Mouse (Mus musculus) kidney, postnatal 0 days (tissue): ENCODE measurements around the gene Vps13c. TPM values are rescaled to one million over a fixed set of nuclear protein-coding genes. Genes with fewer than 3 reads are reported as not detected.
A peak's percentile ranks its signal among the peaks of the same experiment; 100 is the strongest.

Experiments
- ATAC-seq: fragments of 200-750 bp; cut with Nextera tagmentation; replicated peaks from 2 replicates; pipeline ENCODE4 v1.8.0; 2017; ENCODE audit warnings: low read depth, moderate number of reproducible peaks, moderate TSS enrichment, moderate library complexity; ENCODE audit not compliant: low FRiP score
- DNase-seq: peaks from one replicate; pipeline ENCODE4 v3.0.0-alpha.2; 2016; ENCODE audit warnings: low spot score
- H3K27ac ChIP-seq: fragments of 300-500 bp; sonication (generic); 2 replicates; pipeline ENCODE4 v1.5.1; 2014; ENCODE audit warnings: mild to moderate bottlenecking
- H3K27me3 ChIP-seq: fragments of 300-500 bp; sonication (generic); 2 replicates; pipeline ENCODE4 v1.6.1; 2014; ENCODE audit warnings: low read length, mixed read lengths; ENCODE audit not compliant: insufficient read depth
- H3K36me3 ChIP-seq: fragments of 300-500 bp; sonication (generic); 2 replicates; pipeline ENCODE4 v1.6.1; 2014; ENCODE audit warnings: low read length, mixed read lengths; ENCODE audit not compliant: insufficient read depth
- H3K4me1 ChIP-seq: fragments of 300-500 bp; sonication (generic); replicated peaks from 2 replicates; pipeline ENCODE4 v1.6.1; 2014; ENCODE audit warnings: antibody characterized with exemption, low read length, mixed read lengths; ENCODE audit not compliant: insufficient read depth
- H3K4me2 ChIP-seq: fragments of 300-500 bp; sonication (generic); 2 replicates; pipeline ENCODE4 v1.6.1; 2014; ENCODE audit warnings: mild to moderate bottlenecking, low read length, moderate library complexity, mixed read lengths
- H3K4me3 ChIP-seq: fragments of 300-500 bp; sonication (generic); replicated peaks from 2 replicates; pipeline ENCODE4 v1.5.1; 2014; ENCODE audit warnings: low read depth, low read length
- H3K9ac ChIP-seq: fragments of 300-500 bp; sonication (generic); 2 replicates; pipeline ENCODE4 v1.6.1; 2014; ENCODE audit warnings: low read depth, low read length
- H3K9me3 ChIP-seq: fragments of 300-500 bp; sonication (generic); replicated peaks from 2 replicates; pipeline ENCODE4 v1.6.1; 2016; ENCODE audit warnings: low read length, inconsistent platforms, mixed read lengths
- CTCF ChIP-seq: IDR thresholded peaks from 2 replicates; pipeline ENCODE4 v1.5.1; 2016; ENCODE audit warnings: antibody characterized with exemption, low read depth, mild to moderate bottlenecking, moderate library complexity
- WGBS: fragments of 180-500 bp; shearing (Covaris S2); extraction: QIAGEN DNeasy Blood & Tissue Kit; methylation state at CpG from one replicate; pipeline ENCODE4 v1.1.7; 2014; 5-methylcytosine and 5-hydroxymethylcytosine counted together
- polyA plus RNA-seq: library from polyadenylated mRNA; unstranded; fragments of >200 nt; fragmentation: Nextera tagmentation; extraction: Ambion mirVana; gene quantifications from 2 replicates; pipeline ENCODE4 v1.2.1, GENCODE M21; 2015

The Vps13c gene
- polyA plus RNA-seq, 1 experiment from 2014 or later = 3.7 TPM

DNA sequence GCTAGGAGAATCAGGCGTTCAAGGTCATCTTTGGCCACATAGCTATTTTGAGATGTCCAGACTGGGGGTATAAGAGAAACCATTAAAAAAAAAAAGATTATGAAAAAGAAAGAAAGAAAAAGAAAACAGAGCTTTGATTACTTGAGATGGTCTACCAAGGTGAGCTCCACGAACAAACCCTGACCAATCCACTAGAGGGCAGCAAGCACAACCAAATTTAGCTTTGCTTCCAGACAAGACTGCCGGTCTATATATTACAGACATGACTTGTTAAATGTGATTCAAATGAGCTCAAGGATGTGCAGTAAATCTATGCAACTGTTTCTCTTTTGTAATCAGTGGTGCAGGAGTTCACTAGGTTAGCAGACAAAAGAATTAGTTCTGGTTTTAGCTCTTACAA is 12.0 kb upstream of the Vps13c start:
- no peak for ATAC-seq
- 9% methylated on average over 3 of the region's 3 CpGs for WGBS
- H3K27ac ChIP-seq = no peak overlapping the region

GRCm38 (mm10) chr9:67830411-67831358 is 9.5 kb upstream of the Vps13c start:
- Histone ChIP-seq H3K9me3 (no peaks in the 10 kb centered on the region), H3K36me3 (no peaks in the 10 kb centered on the region), H3K4me3 (peak overlapping the region; percentile 48), H3K4me2 (peak overlapping the region; percentile 90), H3K27ac (no peak overlapping the region), H3K4me1 (peaks cover 12% of the 10 kb centered on the region), H3K9ac (peak overlapping the region; percentile 52), H3K27me3 (peaks cover 18% of the 10 kb centered on the region)
- no peak for TF ChIP-seq CTCF
- DNase-seq = peak; percentile 37
- WGBS = 3% methylated on average over 52 of the region's 84 CpGs
- peak; percentile 86 for ATAC-seq

More for the DNA sequence above, 12.0 kb upstream of the Vps13c start:
- no peak overlapping the region for H3K4me2 ChIP-seq
- no peaks in the 10 kb centered on the region for H3K9me3 ChIP-seq
- peaks cover 12% of the 10 kb centered on the region for H3K4me1 ChIP-seq
- no peak overlapping the region for H3K4me3 ChIP-seq
- DNase-seq = peak; percentile 81
- H3K36me3 ChIP-seq = no peaks in the 10 kb centered on the region
- no peak overlapping the region for H3K9ac ChIP-seq
- peak; percentile 93 for TF ChIP-seq CTCF
- peaks cover 13% of the 10 kb centered on the region for H3K27me3 ChIP-seq

DNA sequence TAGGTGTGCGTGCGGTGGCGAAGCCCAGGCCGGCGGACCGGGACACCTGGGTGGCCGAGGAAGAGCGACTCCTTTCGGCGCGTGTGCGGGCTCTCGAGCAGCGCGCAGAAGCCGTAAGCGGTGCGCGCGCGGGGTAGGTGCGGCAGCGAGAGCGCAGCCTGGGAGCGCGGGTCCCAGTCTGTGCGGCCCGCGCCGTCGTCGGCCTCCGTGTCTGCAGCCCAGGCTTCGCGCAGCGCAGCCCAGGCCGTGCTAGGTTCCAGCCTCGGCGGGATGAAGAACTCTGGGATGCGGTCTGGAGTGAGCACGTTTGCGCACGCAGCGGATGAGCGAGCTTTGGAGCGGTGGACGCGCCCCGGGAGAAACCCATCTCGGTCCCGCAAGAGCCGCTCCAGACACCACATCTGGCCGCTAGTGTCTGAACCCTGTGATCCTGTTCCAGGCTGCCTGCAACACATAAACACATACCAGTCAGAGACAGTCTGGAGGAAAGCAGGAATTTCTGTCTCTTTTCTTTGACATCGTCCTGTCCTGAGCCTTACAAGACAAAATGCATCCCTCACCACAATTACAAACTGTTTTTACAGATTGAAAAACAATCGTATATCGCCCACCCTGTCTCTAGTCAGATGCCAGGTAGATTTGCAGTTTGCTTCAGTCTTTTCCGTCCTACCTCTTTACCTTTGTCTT is 8.7 kb upstream of the Vps13c start:
- no peak for DNase-seq
- H3K4me1 ChIP-seq = peaks cover 12% of the 10 kb centered on the region
- H3K27me3 ChIP-seq = peaks cover 18% of the 10 kb centered on the region

DNA sequence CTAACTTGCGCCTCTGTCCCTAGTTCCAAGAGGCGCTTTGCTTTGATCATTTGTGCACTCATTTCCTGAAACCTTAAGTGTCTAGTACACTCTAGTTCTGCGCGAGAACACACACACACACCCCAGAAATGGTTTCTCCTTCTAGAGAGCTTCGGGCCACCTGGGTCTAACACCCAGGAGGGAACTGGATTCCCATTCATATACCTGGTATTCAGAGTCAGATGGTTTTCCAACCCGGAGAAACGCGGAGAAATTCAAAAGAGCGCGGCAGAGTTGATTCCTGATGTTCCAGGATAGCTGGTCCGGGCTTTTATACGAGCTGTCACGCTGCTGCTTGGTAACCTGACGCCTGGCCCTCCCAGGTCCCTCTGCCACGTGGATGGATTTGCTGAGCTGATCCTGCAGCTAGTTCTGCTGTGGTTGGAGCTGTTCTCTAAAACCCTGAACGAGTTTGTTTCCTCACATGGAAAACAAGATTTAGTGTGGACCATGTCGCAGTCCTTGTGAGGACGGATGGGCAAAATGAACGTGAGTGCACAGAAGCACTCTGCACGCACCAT is 8.1 kb upstream of the Vps13c start, which contains the start of gene C2cd4a:
TSS of gene C2cd4a (minus strand) at position 285 of the 560 bp plus-strand sequence.
- peak within 1 kb of the TSS; percentile 52 for H3K9ac ChIP-seq
- WGBS = 1% methylated on average over 20 of the region's 20 CpGs
- H3K4me2 ChIP-seq = peak within 1 kb of the TSS; percentile 90
- no peak within 1 kb of the TSS for H3K27ac ChIP-seq
- H3K4me3 ChIP-seq = peak within 1 kb of the TSS; percentile 48
- H3K36me3 ChIP-seq = no peaks in the 10 kb centered on the region
- peak; percentile 79 for DNase-seq
- peaks cover 18% of the 10 kb centered on the region for H3K27me3 ChIP-seq
- no peak for TF ChIP-seq CTCF
- H3K4me1 ChIP-seq = peaks cover 12% of the 10 kb centered on the region
- H3K9me3 ChIP-seq = no peaks in the 10 kb centered on the region
- no peak for ATAC-seq

More for the DNA sequence above, 8.7 kb upstream of the Vps13c start:
- no peak for ATAC-seq
- H3K9ac ChIP-seq = peak overlapping the region; percentile 52
- H3K9me3 ChIP-seq = no peaks in the 10 kb centered on the region
- H3K27ac ChIP-seq = no peak overlapping the region
- TF ChIP-seq CTCF = no peak
- peak overlapping the region; percentile 90 for H3K4me2 ChIP-seq
- no peaks in the 10 kb centered on the region for H3K36me3 ChIP-seq
- peak overlapping the region; percentile 48 for H3K4me3 ChIP-seq
- WGBS = under 1% methylated on average over 50 of the region's 57 CpGs

DNA sequence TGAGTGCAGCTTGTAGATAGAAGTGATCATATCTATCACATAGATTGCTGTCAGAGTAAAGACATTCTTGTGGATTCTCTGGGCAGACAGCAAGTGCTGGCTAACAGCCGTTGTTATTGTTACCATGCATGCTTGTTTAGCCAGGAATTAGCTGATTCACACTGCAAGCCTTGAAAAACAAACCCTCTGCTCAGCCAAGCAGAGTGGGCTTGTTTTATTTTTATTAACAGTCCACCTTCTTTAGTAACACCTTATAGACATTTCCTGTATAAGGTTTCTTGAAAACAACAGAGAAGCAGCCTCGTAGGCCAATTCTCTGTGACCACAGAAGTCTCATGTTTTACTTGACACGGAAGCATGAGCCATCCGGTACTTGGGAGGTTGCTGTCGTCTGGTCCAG is 5.7 kb upstream of the Vps13c start:
- H3K9ac ChIP-seq = no peak overlapping the region
- peak; percentile 25 for DNase-seq
- no peaks in the 10 kb centered on the region for H3K36me3 ChIP-seq
- 61% methylated on average over 5 of the region's 5 CpGs for WGBS
- H3K9me3 ChIP-seq = no peaks in the 10 kb centered on the region
- peaks cover 12% of the 10 kb centered on the region for H3K4me1 ChIP-seq
- no peak overlapping the region for H3K27ac ChIP-seq
- no peak for ATAC-seq
- H3K4me2 ChIP-seq = no peak overlapping the region
- H3K4me3 ChIP-seq = no peak overlapping the region
- no peak for TF ChIP-seq CTCF
- H3K27me3 ChIP-seq = peaks cover 14% of the 10 kb centered on the region

GRCm38 (mm10) chr9:67837311-67837710 is 2.9 kb upstream of the Vps13c start:
- no peak for ATAC-seq
- Histone ChIP-seq H3K9ac (no peak overlapping the region), H3K9me3 (no peaks in the 10 kb centered on the region), H3K4me1 (peaks cover 6% of the 10 kb centered on the region), H3K27me3 (peaks cover 6% of the 10 kb centered on the region; the same call in 1 of the 2 replicates), H3K27ac (no peak overlapping the region), H3K4me3 (no peak overlapping the region), H3K4me2 (no peak overlapping the region), H3K36me3 (no peaks in the 10 kb centered on the region)
- DNase-seq = no peak
- 59% methylated on average over 2 of the region's 2 CpGs for WGBS
- TF ChIP-seq CTCF = no peak
